Mouse (Mus musculus) CH12.LX (cell line): ENCODE data around the gene Jarid2. TPM values are rescaled to one million over a fixed set of nuclear protein-coding genes. Genes with fewer than 3 reads are reported as not detected.

ENCODE experiments used
- DNase-seq: peaks from one replicate; pipeline ENCODE4 v3.0.0-alpha.2; 2013; ENCODE audit errors: extremely low read depth
- H3K27ac ChIP-seq: 2 replicates; pipeline ENCODE4 v1.5.1; 2012; ENCODE audit warnings: low read depth, mild to moderate bottlenecking, control low read depth, moderate library complexity; ENCODE audit not compliant: insufficient read depth
- H3K27me3 ChIP-seq: replicated peaks from 2 replicates; pipeline ENCODE3; 2012; ENCODE audit warnings: inconsistent platforms
- H3K36me3 ChIP-seq, 2 experiments: replicated peaks in 1 of 2; 2 replicates each; pipeline versions ENCODE3 to v1.6.1; 2012; ENCODE audit warnings: inconsistent platforms in 1 of 2, low read length in 1 of 2, mild to moderate bottlenecking in 1 of 2, mixed read lengths in 1 of 2, moderate library complexity in 1 of 2; ENCODE audit not compliant: control insufficient read depth in 1 of 2, insufficient read depth in 1 of 2
- H3K4me1 ChIP-seq, 2 experiments: 2 replicates each; pipeline ENCODE4 v1.6.1; 2012; ENCODE audit warnings: inconsistent platforms in 1 of 2, moderate library complexity in 1 of 2; ENCODE audit not compliant: insufficient read depth in 2 of 2, control insufficient read depth in 1 of 2
- H3K4me2 ChIP-seq: 2 replicates; pipeline ENCODE4 v1.6.1; 2012; ENCODE audit warnings: low read depth, mild to moderate bottlenecking, control low read depth; ENCODE audit not compliant: poor library complexity, insufficient read depth, severe bottlenecking
- H3K4me3 ChIP-seq, 3 experiments: fragments of 150-350 bp in 1 of 3; sonication (generic) in 1 of 3; replicated peaks in 1 of 3; 2 replicates each; pipeline versions ENCODE3 to v1.5.1; 2011 to 2012; ENCODE audit warnings: low read depth in 2 of 3, low read length in 2 of 3, mild to moderate bottlenecking in 2 of 3, moderate library complexity in 2 of 3, control low read depth in 1 of 3, improper control_type of control experiment in 1 of 3, inconsistent platforms in 1 of 3, mixed read lengths in 1 of 3; ENCODE audit not compliant: poor library complexity in 1 of 3
- H3K79me2 ChIP-seq: replicated peaks from 2 replicates; pipeline ENCODE4 v1.6.1; 2012; ENCODE audit warnings: mild to moderate bottlenecking, moderate library complexity; ENCODE audit not compliant: control insufficient read depth, poor library complexity, insufficient read depth, severe bottlenecking; ENCODE audit errors: extremely low read depth
- H3K9ac ChIP-seq: 2 replicates; pipeline ENCODE4 v1.6.1; 2012; ENCODE audit warnings: low read depth, mild to moderate bottlenecking, control low read depth, moderate library complexity; ENCODE audit not compliant: insufficient read depth
- H3K9me3 ChIP-seq: replicated peaks from 2 replicates; pipeline ENCODE3; 2012; ENCODE audit warnings: low read length, inconsistent platforms, mixed read lengths
- CHD2 ChIP-seq: IDR thresholded peaks from 2 replicates; pipeline ENCODE4 v1.6.1; 2011; ENCODE audit warnings: low read length, improper control_type of control experiment
- CTCF ChIP-seq, 2 experiments: IDR thresholded peaks in 1 of 2; conservative IDR thresholded peaks in 1 of 2; 2 replicates each; pipeline ENCODE4 v1.5.1; 2011 to 2012; ENCODE audit warnings: low read depth in 2 of 2, low read length in 2 of 2, improper control_type of control experiment in 1 of 2, inconsistent platforms in 1 of 2, mild to moderate bottlenecking in 1 of 2, moderate library complexity in 1 of 2
- E2F4 ChIP-seq: IDR thresholded peaks from 2 replicates; pipeline ENCODE4 v1.6.1; 2011; ENCODE audit warnings: low read depth, low read length, improper control_type of control experiment; ENCODE audit not compliant: insufficient replicate concordance
- ELF1 ChIP-seq: IDR thresholded peaks from 2 replicates; pipeline ENCODE4 v1.6.1; 2014; ENCODE audit warnings: low read depth, mild to moderate bottlenecking, inconsistent platforms, low read length, improper control_type of control experiment
- EP300 ChIP-seq: IDR thresholded peaks from 2 replicates; pipeline ENCODE4 v1.6.1; 2011; ENCODE audit warnings: low read length, improper control_type of control experiment
- ETS1 ChIP-seq: conservative IDR thresholded peaks from 2 replicates; pipeline ENCODE4 v1.6.1; 2012; ENCODE audit warnings: low read depth, mild to moderate bottlenecking, inconsistent platforms, low read length, improper control_type of control experiment, moderate library complexity
- GABPA ChIP-seq: IDR thresholded peaks from 2 replicates; pipeline ENCODE4 v1.6.1; 2012; ENCODE audit warnings: low read depth, low read length, improper control_type of control experiment, inconsistent platforms; ENCODE audit not compliant: insufficient replicate concordance
- IRF4 ChIP-seq: IDR thresholded peaks from 2 replicates; pipeline ENCODE4 v1.6.1; 2014; ENCODE audit warnings: low read depth, mild to moderate bottlenecking, inconsistent platforms, low read length, improper control_type of control experiment
- JUN ChIP-seq: IDR thresholded peaks from 2 replicates; pipeline ENCODE4 v1.6.1; 2011; ENCODE audit warnings: low read depth, mild to moderate bottlenecking, low read length, improper control_type of control experiment, moderate library complexity; ENCODE audit not compliant: insufficient read depth
- JUND ChIP-seq: conservative IDR thresholded peaks from 2 replicates; pipeline ENCODE4 v1.6.1; 2011; ENCODE audit warnings: low read depth, low read length, improper control_type of control experiment
- KAT2A ChIP-seq: IDR thresholded peaks from 2 replicates; pipeline ENCODE4 v1.6.1; 2012; ENCODE audit warnings: low read length, improper control_type of control experiment, inconsistent platforms; ENCODE audit not compliant: insufficient replicate concordance
- NELFE ChIP-seq: IDR thresholded peaks from 2 replicates; pipeline ENCODE4 v1.6.1; 2011; ENCODE audit warnings: low read depth, low read length, improper control_type of control experiment
- NRF1 ChIP-seq: IDR thresholded peaks from 2 replicates; pipeline ENCODE4 v1.6.1; 2014; ENCODE audit warnings: low read depth, mild to moderate bottlenecking, inconsistent platforms, low read length, improper control_type of control experiment, moderate library complexity
- RAD21 ChIP-seq: IDR thresholded peaks from 2 replicates; pipeline ENCODE4 v1.6.1; 2011; ENCODE audit warnings: low read depth, mild to moderate bottlenecking, low read length, improper control_type of control experiment, moderate library complexity
- SIN3A ChIP-seq: IDR thresholded peaks from 2 replicates; pipeline ENCODE4 v1.6.1; 2012; ENCODE audit warnings: low read length, improper control_type of control experiment, inconsistent platforms
- TBP ChIP-seq: conservative IDR thresholded peaks from 2 replicates; pipeline ENCODE4 v1.6.1; 2011; ENCODE audit warnings: low read depth, low read length, improper control_type of control experiment
- TCF12 ChIP-seq: IDR thresholded peaks from 2 replicates; pipeline ENCODE4 v1.6.1; 2014; ENCODE audit warnings: low read depth, mild to moderate bottlenecking, inconsistent platforms, low read length, improper control_type of control experiment
- UBTF ChIP-seq: IDR thresholded peaks from 2 replicates; pipeline ENCODE4 v1.6.1; 2012; ENCODE audit warnings: low read depth, mild to moderate bottlenecking, inconsistent platforms, low read length, improper control_type of control experiment, moderate library complexity
- ZKSCAN1 ChIP-seq: IDR thresholded peaks from 2 replicates; pipeline ENCODE4 v1.6.1; 2012; ENCODE audit warnings: low read depth, inconsistent platforms, low read length, improper control_type of control experiment, borderline replicate concordance
- dilution Hi-C: fragments of 300-500 bp; cut with MboI; formaldehyde crosslinking; loops from 2 replicates; pipeline ENCODE4 v1.14.3; 2020; ENCODE audit warnings: low sequenced_read_pairs; ENCODE audit not compliant: extremely low pct_unique_long_range_greater_than_20kb, extremely low pct_ligation_motif_present
- in situ Hi-C: fragments of 300-500 bp; cut with MboI; formaldehyde crosslinking; loops from 3 replicates; pipeline ENCODE4 v1.14.3; 2019; ENCODE audit warnings: low sequenced_read_pairs, low pct_ligation_motif_present, low pct_unique_long_range_greater_than_20kb, mixed read lengths
- polyA plus RNA-seq: library from polyadenylated mRNA; unstranded; fragments of >175 nt; gene quantifications from 2 replicates; pipeline ENCODE4 v1.2.1, GENCODE M21; 2012; ENCODE audit warnings: low read depth; ENCODE audit not compliant: insufficient read length
- total RNA-seq, 2 experiments: library from RNA; depleted of rRNA; stranded (reverse); fragments of 300-350 nt in 1 of 2; fragments of >200 nt in 1 of 2; gene quantifications; 2 replicates each; pipeline ENCODE4 v1.2.3; 2012 to 2014

Gene Jarid2
- total and polyA plus RNA-seq, 3 experiments = 4.5 to 10.9 (median 7.8) TPM

DNA sequence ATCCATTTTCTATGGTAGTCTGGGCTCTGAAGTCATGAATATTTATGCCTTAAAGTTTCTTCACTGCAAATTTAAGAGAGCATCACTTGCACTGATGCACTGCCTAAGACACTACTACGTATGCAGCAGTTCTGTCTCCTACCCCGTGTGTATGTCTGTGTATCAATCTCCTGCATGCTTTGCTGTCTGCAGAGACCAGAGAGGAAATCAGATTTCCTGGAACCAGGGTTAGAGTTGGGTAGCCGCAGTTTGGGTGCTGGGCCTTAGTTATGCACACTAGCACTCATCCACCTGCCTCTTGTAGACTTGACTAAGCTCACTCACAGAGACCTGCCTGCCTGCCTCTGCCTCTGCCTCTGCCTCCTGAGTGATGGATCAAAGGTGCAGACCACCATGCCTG lies 33.8 kb downstream of the Jarid2 start:
- Histone ChIP-seq H3K4me1 (peaks cover 9 to 57% of the 10 kb centered on the region in 2 experiments), H3K79me2 (peaks cover 18% of the 10 kb centered on the region), H3K9me3 (no peaks in the 10 kb centered on the region), H3K4me2 (no peak overlapping the region), H3K4me3 (no peak overlapping the region), H3K9ac (no peak overlapping the region), H3K36me3 (peaks cover 0 to 19% of the 10 kb centered on the region in 2 experiments), H3K27ac (no peak overlapping the region), H3K27me3 (no peaks in the 10 kb centered on the region)
- no peak for TF ChIP-seq TBP
- no peak for TF ChIP-seq UBTF
- TF ChIP-seq ELF1 = no peak
- TF ChIP-seq CHD2 = no peak
- TF ChIP-seq JUND = no peak
- TF ChIP-seq JUN = no peak
- TF ChIP-seq NRF1 = no peak
- TF ChIP-seq E2F4 = no peak
- TF ChIP-seq NELFE = no peak
- TF ChIP-seq GABPA = no peak
- no peak for TF ChIP-seq CTCF (conservative IDR thresholded peaks at IDR 0.05 in 1 of 2, IDR thresholded peaks at IDR 0.05 in 1 of 2; ENCODE audit: low read depth in 2 of 2, low read length in 2 of 2)
- no peak for TF ChIP-seq TCF12
- TF ChIP-seq IRF4 = no peak
- TF ChIP-seq ZKSCAN1 = no peak
- no peak for TF ChIP-seq SIN3A
- no peak for TF ChIP-seq RAD21
- no peak for TF ChIP-seq KAT2A
- in situ Hi-C loops = loop anchor here (10.0 kb wide), 1 partner anchor 212 kb away; no protein-coding TSS in a partner anchor
- dilution Hi-C loops = no loop called here
- no peak for DNase-seq

DNA sequence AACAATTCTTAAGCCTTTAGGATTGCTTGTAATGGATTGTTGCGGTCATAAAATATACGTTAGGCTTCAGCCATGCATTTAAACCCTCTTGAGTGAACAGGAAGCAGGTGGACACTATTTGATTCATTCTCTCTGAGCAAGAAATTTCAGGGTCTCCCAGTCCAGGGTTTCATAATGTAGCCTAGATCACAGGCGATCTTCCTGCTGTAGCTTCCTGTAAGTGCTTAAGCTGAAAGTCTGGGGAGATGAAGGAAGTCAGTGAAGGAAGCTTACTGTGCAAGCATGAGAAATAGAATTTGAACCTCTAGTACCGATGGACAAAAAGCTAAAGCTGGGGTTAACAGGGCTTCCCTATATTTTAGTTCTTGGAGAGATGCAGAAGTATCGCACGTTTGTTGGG lies 38.5 kb downstream of the Jarid2 start:
- Histone ChIP-seq H3K79me2 (peaks cover 8% of the 10 kb centered on the region; the same call in 1 of the 2 replicates), H3K27me3 (no peaks in the 10 kb centered on the region), H3K9ac (no peak overlapping the region), H3K27ac (no peak overlapping the region), H3K4me1 (peaks cover 11 to 67% of the 10 kb centered on the region in 2 experiments), H3K9me3 (no peaks in the 10 kb centered on the region), H3K4me3 (no peak overlapping the region), H3K36me3 (peaks cover 0 to 11% of the 10 kb centered on the region in 2 experiments), H3K4me2 (no peak overlapping the region)
- dilution Hi-C loops (no loop called here), in situ Hi-C loops (loop anchor here (10.0 kb wide), 1 partner anchor 207 kb away; no protein-coding TSS in a partner anchor)
- TF ChIP-seq EP300 (no peak), JUND (no peak), CTCF (conservative IDR thresholded peaks at IDR 0.05 in 1 of 2, IDR thresholded peaks at IDR 0.05 in 1 of 2; ENCODE audit: low read depth in 2 of 2, low read length in 2 of 2) (no peak), ETS1 (no peak)
- no peak for DNase-seq
